Mouse (Mus musculus): ENCODE measurements around the gene Tesc. TPM values are rescaled to one million over a fixed set of nuclear protein-coding genes. Genes with fewer than 3 reads are reported as not detected.

Tesc gene
- 9.9 and 10.6 TPM in 2 replicates for polyA plus RNA-seq (2015; fragmentation: Nextera tagmentation; extraction: Ambion mirVana)

- WGBS: under 1% methylated on average over 58 of the region's 63 CpGs
Measured at GRCm38 (mm10) chr5:118027698-118028190, at the start of gene Tesc. Tesc (plus strand) TSS chr5:118027743.

GRCm38 (mm10) chr5:117978159-117978697 lies 49.3 kb upstream of the Tesc start:
- peaks cover 35% of the 10 kb centered on the region for H3K4me1 ChIP-seq
- peaks cover 14% of the 10 kb centered on the region for H3K36me3 ChIP-seq

More at GRCm38 (mm10) chr5:118027698-118028190, at the start of gene Tesc:
- Histone ChIP-seq H3K4me1 (peaks cover 43% of the 10 kb centered on the region), H3K9me3 (no peaks in the 10 kb centered on the region), H3K9ac (replicated peaks) (peak within 1 kb of the TSS; percentile 58), H3K36me3 (no peaks in the 10 kb centered on the region), H3K27me3 (peaks cover 49% of the 10 kb centered on the region), H3K4me3 (peak within 1 kb of the TSS; percentile 74), H3K27ac (replicated peaks) (no peak within 1 kb of the TSS), H3K4me2 (replicated peaks) (peak within 1 kb of the TSS; percentile 100)
- 0 out of 2 replicates have a peak, but pooled peaks have one; percentile 3 for ATAC-seq (replicated peaks)

GRCm38 (mm10) chr5:117979082-117979481 lies 48.5 kb upstream of the Tesc start:
- 44% methylated on average over 5 of the region's 5 CpGs for WGBS
- Histone ChIP-seq H3K27me3 (no peaks in the 10 kb centered on the region), H3K4me2 (replicated peaks) (peak overlapping the region; percentile 73), H3K9ac (replicated peaks) (0 out of 2 replicates have a peak overlapping the region, but pooled peaks have one; percentile 100), H3K36me3 (peaks cover 18% of the 10 kb centered on the region), H3K4me3 (peak overlapping the region; percentile 99), H3K4me1 (peaks cover 35% of the 10 kb centered on the region), H3K27ac (replicated peaks) (no peak overlapping the region), H3K9me3 (no peaks in the 10 kb centered on the region)
- no peak for ATAC-seq (replicated peaks)

More at GRCm38 (mm10) chr5:117978159-117978697, 49.3 kb upstream of the Tesc start:
- 36% methylated on average over 17 of the region's 17 CpGs for whole genome bisulfite sequencing
- H3K4me2 ChIP-seq (replicated peaks): peak overlapping the region; percentile 73
- peak overlapping the region; percentile 90 for H3K27ac ChIP-seq (replicated peaks)
- H3K9me3 ChIP-seq: no peaks in the 10 kb centered on the region
- peak overlapping the region; percentile 99 for H3K4me3 ChIP-seq
- H3K27me3 ChIP-seq: no peaks in the 10 kb centered on the region
- no peak for ATAC-seq (replicated peaks)
- H3K9ac ChIP-seq (replicated peaks): peak overlapping the region; percentile 100

DNA sequence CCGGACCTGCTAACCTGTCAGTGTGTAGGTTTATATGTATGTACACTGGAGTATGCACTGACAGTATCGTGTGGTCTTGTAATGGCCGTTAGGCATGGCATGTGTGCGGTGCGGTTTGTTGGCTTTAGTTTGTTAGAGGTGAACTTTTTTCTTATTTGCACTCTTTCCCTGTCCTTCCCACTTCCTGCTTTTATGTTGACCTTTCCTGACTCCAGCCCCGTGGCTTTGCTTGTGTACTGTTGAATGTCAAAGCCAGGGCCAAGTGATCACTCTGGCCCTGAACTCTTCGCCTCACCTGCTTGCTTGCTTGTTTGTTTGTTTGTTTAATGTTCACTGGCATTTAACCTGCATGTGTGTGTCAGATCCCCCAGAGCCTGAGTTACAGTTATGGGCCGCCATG lies 46.6 kb upstream of the Tesc start:
- ATAC-seq (replicated peaks): no peak
- Histone ChIP-seq H3K27me3 (no peaks in the 10 kb centered on the region), H3K27ac (replicated peaks) (no peak overlapping the region), H3K36me3 (peaks cover 23% of the 10 kb centered on the region), H3K9me3 (no peaks in the 10 kb centered on the region), H3K9ac (replicated peaks) (no peak overlapping the region), H3K4me2 (replicated peaks) (no peak overlapping the region), H3K4me1 (peaks cover 35% of the 10 kb centered on the region), H3K4me3 (no peak overlapping the region)
- 93% methylated on average over 8 of the region's 8 CpGs for WGBS

- Histone ChIP-seq H3K9ac (replicated peaks) (no peak overlapping the region), H3K4me3 (no peak overlapping the region), H3K4me2 (replicated peaks) (no peak overlapping the region), H3K9me3 (no peaks in the 10 kb centered on the region), H3K27ac (replicated peaks) (no peak overlapping the region), H3K27me3 (no peaks in the 10 kb centered on the region), H3K4me1 (peaks cover 32% of the 10 kb centered on the region), H3K36me3 (peaks cover 33% of the 10 kb centered on the region)
- WGBS: 91% methylated on average over 5 of the region's 5 CpGs
- ATAC-seq (replicated peaks): no peak
Measured at GRCm38 (mm10) chr5:117981943-117982342, 45.6 kb upstream of the Tesc start.

DNA sequence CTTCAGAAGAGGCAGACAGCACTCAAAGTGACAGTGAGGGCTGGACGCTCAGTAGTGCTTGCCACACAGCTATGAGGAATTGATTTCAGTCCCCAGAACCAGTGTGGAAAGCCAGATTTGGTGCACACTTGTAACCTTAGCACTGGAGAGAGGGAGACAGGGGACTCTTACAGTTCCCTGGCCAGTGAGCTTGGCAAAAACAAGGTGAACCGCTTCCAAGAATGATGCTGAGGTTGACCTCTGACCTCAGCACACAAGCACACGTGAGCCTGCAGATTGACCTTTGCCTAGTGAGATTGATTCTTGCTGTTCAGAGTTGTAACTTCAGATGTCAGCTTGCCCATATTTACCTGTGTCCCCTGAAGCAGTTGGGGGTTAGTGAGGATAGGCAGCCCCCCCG lies 41.2 kb upstream of the Tesc start:
- ATAC-seq (replicated peaks): no peak
- Histone ChIP-seq H3K27me3 (no peaks in the 10 kb centered on the region), H3K36me3 (peaks cover 75% of the 10 kb centered on the region), H3K4me1 (peaks cover 4% of the 10 kb centered on the region; the same call in 1 of the 2 replicates), H3K4me3 (no peak overlapping the region), H3K9ac (replicated peaks) (no peak overlapping the region), H3K9me3 (no peaks in the 10 kb centered on the region), H3K4me2 (replicated peaks) (no peak overlapping the region), H3K27ac (replicated peaks) (no peak overlapping the region)
- WGBS: 77% methylated on average over 4 of the region's 4 CpGs

DNA sequence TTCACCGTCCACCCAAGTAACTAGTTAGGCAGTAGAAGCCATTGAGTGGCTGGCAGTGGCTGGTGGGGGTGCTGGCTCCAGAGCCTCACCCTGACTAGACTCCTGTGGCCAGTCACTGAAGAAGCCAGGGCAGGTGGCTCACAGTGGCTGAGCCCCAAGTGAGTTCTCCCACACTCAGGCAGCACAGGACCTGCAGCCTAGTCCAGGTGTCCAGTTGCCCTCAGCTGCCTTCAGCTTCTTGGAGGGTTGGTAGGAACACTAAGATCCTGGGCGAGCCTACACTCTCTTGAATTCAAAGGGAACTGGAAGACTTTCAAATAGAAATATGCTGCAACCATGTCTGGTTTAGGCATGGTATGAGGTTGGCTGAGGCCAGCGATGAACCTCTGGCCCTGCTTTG lies 39.7 kb upstream of the Tesc start:
- Histone ChIP-seq H3K27ac (replicated peaks) (no peak overlapping the region), H3K4me2 (replicated peaks) (no peak overlapping the region), H3K9ac (replicated peaks) (no peak overlapping the region), H3K27me3 (no peaks in the 10 kb centered on the region), H3K9me3 (no peaks in the 10 kb centered on the region), H3K4me1 (no peaks in the 10 kb centered on the region), H3K4me3 (no peak overlapping the region), H3K36me3 (peaks cover 79% of the 10 kb centered on the region)
- 94% methylated on average over 3 of the region's 3 CpGs for WGBS
- ATAC-seq (replicated peaks): no peak

DNA sequence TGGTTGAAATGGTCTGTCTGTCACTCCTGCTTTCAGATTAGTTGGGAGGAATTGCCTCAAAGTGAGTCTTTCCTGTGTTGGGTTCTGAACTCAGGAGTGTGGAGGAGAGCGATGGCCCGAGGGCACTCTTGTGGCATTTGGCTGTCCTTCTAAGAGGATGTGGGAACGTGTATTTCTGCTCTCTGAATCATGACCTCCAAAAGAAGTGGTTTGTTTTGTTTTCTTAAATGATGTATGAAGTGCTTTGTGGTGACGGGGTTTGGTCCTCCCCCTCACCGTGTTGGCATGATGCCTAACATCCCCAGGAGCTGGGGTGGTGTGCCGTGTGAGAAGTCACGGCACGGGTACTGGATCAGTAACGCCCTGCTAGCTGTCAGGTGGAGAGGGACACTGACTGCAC lies 39.2 kb upstream of the Tesc start:
- no peak for ATAC-seq (replicated peaks)
- H3K4me3 ChIP-seq: no peak overlapping the region

GRCm38 (mm10) chr5:117989773-117990172 lies 37.8 kb upstream of the Tesc start:
- Histone ChIP-seq H3K36me3 (peaks cover 88% of the 10 kb centered on the region), H3K27ac (replicated peaks) (no peak overlapping the region), H3K9ac (replicated peaks) (no peak overlapping the region), H3K4me3 (no peak overlapping the region), H3K9me3 (no peaks in the 10 kb centered on the region), H3K4me2 (replicated peaks) (no peak overlapping the region), H3K27me3 (no peaks in the 10 kb centered on the region), H3K4me1 (no peaks in the 10 kb centered on the region)
- no peak for ATAC-seq (replicated peaks)
- 86% methylated on average over 6 of the region's 6 CpGs for WGBS

More for the DNA sequence above, 39.2 kb upstream of the Tesc start:
- Histone ChIP-seq H3K27ac (replicated peaks) (no peak overlapping the region), H3K9ac (replicated peaks) (no peak overlapping the region), H3K4me2 (replicated peaks) (no peak overlapping the region), H3K9me3 (no peaks in the 10 kb centered on the region), H3K27me3 (no peaks in the 10 kb centered on the region), H3K36me3 (peaks cover 78% of the 10 kb centered on the region), H3K4me1 (no peaks in the 10 kb centered on the region)
- 79% methylated on average over 9 of the region's 9 CpGs for WGBS

- Histone ChIP-seq H3K9ac (replicated peaks) (no peak overlapping the region), H3K4me3 (no peak overlapping the region), H3K9me3 (no peaks in the 10 kb centered on the region), H3K4me1 (no peaks in the 10 kb centered on the region), H3K36me3 (peaks cover 95% of the 10 kb centered on the region), H3K27ac (replicated peaks) (no peak overlapping the region), H3K4me2 (replicated peaks) (no peak overlapping the region), H3K27me3 (no peaks in the 10 kb centered on the region)
- no peak for ATAC-seq (replicated peaks)
- WGBS: 95% methylated on average over 3 of the region's 3 CpGs
Measured at GRCm38 (mm10) chr5:117990957-117991356, 36.6 kb upstream of the Tesc start.

DNA sequence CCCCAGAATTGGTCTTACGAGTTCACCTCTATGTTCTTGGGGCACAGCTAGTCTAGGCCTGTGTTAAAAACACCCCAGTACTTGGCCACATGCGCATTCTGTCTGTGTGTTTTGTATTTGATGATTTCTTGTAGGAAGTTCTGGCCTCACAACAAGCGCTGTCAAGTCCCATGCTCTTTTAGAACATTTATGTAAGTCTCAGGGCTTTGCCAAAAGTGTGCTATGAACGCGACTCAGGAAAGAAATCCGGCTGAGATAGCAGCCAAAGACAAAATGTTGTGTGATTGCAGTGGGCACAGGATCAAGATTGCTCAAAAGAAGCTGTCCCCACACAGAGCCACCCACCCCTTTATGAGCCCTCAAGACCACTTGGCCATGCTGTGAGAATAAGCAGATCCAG lies 34.0 kb upstream of the Tesc start:
- Histone ChIP-seq H3K27ac (replicated peaks) (no peak overlapping the region), H3K4me2 (replicated peaks) (no peak overlapping the region), H3K27me3 (no peaks in the 10 kb centered on the region), H3K9ac (replicated peaks) (no peak overlapping the region), H3K4me1 (no peaks in the 10 kb centered on the region), H3K4me3 (no peak overlapping the region), H3K9me3 (no peaks in the 10 kb centered on the region), H3K36me3 (peaks cover 93% of the 10 kb centered on the region)
- ATAC-seq (replicated peaks): no peak
- 85% methylated on average over 6 of the region's 6 CpGs for WGBS

DNA sequence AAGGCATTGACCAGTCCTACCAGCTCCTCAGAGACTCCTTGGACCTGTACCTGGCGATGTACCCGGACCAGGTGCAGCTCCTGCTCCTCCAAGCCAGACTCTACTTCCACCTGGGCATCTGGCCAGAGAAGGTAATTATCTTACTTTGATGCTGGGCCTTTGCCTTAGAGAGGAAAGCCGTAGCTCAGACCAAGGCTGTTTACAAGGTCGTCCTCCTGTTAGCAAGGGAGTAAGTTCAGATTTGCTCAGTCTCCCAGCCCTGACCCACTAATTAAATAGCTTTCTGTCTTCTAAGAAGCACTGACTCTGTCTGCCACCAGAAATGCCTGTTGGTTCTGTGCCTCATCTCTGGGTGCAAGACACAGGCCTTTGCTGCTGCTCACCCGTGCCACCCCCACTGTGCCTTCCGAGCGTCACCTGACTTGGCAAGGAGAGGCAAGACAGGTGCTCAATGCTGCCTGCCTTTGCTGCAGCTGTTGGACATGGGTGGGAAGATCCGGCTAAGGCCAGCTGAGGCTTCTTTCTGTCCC lies 32.1 kb upstream of the Tesc start:
- Histone ChIP-seq H3K27ac (replicated peaks) (no peak overlapping the region), H3K4me2 (replicated peaks) (no peak overlapping the region), H3K36me3 (peaks cover 91% of the 10 kb centered on the region), H3K4me3 (no peak overlapping the region), H3K9me3 (no peaks in the 10 kb centered on the region), H3K9ac (replicated peaks) (no peak overlapping the region), H3K4me1 (0 out of 2 replicates have a peak, but pooled peaks cover 3% of the 10 kb centered on the region), H3K27me3 (no peaks in the 10 kb centered on the region)
- 88% methylated on average over 8 of the region's 8 CpGs for WGBS
- no peak for ATAC-seq (replicated peaks)

Measured in forebrain, embryonic 15.5 days (tissue).